Mouse (Mus musculus) urinary bladder, postnatal 36 days (tissue): ENCODE data around the gene Trnt1.

ENCODE experiments used
- DNase-seq, 2 experiments: peaks; one replicate each; pipeline ENCODE4 v3.0.0; 2022; ENCODE audit warnings: low spot score in 2 of 2, mixed read lengths in 1 of 2

The Trnt1 gene

DNA sequence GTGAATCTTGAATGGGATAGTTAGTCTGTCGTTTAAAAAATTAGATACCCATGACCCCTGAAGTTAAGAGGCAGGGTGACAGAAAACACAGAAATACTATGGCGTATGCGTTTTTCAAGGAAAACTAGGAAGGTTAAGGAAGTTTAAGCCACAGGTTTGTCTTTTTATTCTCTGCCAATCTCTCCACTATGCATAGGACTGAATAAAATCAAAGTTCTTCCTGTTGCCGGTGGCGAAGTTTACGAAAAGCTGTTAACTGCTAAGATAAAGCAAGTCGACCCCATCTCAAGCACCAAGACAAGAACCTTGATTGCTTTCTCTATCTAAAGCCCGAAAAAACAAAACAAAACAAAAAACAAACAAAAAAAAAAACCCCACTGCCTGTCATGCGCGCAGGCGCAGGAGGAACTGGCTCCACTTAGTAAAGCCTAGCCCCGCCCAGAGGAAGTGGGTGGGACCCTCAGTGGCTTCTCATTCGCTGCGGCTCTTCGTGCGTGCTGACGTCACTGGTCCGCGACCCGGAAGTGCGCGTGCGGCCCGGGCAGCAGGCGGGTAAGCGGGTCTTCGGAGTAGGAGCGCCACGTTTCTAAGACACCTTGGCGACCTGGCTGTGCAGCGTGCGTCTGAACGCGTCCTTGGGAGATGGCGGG is at the start of gene Trnt1:
TSS of gene Trnt1 (plus strand) at position 481 of the 650 bp plus-strand sequence.
- peak; percentile 95 to 96 for DNase-seq

DNA sequence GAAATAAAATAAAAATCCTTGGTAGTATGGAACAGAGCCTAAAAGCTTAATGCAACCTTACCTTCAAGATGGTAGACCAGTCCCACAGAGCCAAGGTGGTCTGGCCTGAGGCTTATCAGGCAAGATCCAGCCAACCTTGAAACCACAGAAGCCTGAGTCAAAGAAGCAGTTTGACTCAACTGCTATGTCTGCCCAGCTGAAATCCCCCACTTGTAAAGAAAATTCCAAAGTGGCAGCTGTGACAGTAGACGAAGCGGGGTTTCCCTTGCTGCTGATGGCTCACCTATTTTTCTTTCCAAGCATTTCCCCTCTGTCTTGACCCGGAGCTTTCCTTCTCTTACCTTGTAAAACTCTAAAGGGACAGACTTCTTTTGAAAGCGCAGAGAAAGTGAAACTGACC is 43.3 kb upstream of the Trnt1 start:
- DNase-seq, result no peak

DNA sequence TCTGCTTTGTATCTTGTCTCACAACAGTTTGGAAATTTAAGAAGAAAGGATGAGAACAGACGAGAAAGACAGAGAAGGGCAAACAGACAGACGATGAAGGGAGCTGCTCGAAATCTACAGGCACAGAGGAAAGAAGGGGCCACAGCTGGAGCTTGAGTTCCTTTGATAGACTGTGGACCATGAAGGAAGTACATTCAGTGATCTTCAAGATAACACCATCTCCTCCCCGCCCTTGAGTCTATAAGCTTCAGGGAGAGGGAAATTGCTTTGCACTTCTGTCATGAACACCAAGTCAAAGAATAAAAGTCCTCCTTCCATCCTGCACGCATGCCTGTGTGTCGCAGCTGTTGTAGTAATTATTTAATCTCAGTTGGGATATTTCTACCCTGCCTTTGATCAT is 42.8 kb upstream of the Trnt1 start:
- DNase-seq, result no peak

DNA sequence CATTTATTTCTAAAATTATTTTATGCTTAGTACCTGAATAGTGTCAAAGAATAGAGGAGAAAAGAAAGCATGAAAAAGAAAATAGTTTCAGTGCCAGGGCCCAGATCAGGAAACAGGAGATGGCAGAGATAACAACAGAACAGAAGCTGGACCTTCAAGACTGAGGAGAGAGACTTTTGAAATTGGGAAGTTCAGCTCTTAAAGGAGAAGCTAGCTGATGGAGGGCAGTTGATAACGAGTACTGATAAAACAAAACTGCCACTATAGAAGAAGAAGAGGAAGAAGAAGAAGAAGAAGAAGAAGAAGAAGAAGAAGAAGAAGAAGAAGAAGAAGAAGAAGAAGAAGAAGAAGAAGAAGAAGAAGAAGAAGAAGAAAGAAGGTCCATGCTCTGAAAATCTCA is 41.2 kb upstream of the Trnt1 start:
- DNase-seq, result no peak

DNA sequence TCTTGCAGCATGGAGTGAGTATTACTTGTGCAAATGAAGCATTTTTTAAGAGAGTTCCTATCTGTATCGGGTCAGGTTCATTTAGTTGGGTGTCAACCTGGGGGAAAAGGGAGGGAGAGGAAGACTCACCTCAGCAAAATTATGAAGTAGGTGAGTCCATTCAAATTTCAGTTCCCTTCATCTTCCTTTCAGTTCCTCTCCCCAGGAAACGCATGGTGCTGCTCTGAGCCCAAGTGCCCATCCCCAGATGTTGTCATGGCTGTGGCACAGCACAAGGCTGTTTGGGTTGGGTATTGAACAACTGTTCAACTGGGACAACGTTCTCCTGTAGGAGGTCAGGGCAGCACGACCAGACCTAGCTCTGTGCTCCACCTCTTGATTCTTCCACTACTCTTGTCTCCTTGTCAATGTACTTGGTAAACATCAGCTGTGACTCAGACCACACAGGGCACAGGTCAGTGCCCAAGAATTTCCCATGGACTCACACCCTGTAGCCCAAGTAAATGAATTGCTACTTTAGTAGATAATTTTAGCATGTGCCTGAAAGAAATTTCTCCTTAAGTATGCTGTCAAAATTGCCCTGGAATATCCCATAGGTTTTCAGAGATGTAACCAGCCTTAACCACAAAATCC is 39.1 kb upstream of the Trnt1 start:
- DNase-seq, result no peak

DNA sequence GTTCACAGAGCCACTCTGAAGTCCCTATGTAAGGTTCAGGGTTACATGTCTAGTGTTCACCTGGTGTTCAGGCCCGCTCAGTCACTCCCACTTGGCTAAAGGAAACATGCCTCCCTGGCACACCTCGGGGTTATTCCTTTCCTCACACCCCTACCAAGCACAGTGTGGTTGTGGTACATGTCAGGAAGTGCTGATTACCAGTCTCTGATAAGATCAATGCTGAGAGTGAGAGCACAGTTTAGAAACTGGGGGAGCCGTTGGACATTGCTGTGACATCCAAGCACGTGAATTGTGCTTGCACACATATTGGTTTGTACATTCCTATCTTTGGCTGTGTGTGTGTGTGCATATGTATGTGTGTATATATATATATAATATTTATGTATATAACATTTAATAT is 36.4 kb upstream of the Trnt1 start:
- DNase-seq, result no peak

DNA sequence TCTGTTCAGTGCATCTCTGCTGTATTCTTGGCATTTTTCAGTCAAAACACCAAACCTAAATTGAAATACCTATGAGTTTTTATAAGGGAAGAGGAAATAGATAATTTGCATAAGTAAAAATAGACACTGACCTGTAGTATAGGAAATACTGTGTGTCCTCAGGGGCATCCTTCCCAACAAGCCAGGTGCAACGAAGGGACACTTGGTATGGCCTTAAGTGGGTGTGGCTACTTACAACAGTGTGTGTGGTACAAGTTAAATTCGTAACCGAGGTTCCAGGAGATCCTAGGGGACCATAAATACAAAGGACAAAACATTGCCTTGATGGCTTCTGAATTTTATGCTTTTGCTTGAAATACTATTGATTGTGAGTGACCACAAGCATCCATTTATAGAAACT is 30.7 kb upstream of the Trnt1 start:
- DNase-seq, result no peak

DNA sequence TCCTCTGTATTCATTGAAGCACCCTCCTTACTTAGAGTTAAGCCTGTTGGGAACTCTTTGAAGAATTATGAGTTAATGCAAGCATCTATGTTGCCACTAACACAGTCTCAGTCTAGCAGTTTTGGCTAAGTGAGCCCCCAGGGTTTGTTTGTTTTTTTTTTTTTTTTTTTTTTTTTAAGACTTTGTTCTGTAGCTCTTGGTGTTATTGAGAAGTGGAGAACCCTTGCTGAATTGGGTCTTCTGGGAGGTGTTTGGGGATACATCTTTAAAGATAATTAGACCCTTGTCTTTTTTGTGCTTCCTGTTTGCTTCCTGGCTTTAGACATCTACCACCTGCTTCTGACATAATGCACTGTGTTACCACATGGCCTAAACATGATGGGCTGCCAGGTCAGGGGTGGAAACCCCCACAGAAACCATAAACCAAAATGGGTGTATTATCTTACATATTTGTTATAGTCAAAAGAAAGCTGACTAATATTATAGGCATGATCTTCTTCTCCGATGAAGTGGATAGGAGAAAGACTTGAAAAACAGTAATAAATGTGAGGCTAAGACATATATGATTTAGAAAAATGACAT is 28.6 kb upstream of the Trnt1 start:
- no peak for DNase-seq

DNA sequence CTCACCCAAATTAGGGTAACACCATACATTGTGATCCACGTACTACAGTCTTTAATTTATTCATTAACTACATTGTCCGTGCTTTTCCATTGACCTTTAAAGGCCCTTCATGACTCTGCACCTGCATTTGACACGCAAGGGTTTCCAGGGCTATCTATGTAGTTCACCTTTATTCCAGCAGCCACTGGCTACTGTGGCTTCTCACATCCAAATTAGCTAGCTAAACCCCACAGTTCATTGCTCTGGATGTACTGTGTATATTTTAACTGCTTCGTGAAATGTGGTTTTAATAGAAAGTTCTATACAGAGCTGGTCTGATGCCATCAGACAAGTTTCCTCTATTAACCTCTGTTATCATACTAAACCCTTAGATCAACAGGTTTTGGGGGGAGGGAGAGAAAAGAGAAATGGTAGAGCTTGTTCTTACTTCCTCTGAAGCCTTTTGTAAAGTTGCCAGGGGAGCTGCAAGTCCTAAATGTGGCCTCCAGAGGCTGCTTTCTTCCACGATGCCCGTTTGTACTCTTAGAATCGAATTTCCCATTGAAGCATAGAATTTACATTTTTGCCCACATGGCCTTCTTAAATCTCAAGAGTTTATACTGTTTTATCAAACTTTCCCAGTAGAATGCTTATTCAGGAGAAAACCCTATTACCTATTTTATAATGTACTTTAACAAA is 25.2 kb upstream of the Trnt1 start:
- DNase-seq, result no peak

DNA sequence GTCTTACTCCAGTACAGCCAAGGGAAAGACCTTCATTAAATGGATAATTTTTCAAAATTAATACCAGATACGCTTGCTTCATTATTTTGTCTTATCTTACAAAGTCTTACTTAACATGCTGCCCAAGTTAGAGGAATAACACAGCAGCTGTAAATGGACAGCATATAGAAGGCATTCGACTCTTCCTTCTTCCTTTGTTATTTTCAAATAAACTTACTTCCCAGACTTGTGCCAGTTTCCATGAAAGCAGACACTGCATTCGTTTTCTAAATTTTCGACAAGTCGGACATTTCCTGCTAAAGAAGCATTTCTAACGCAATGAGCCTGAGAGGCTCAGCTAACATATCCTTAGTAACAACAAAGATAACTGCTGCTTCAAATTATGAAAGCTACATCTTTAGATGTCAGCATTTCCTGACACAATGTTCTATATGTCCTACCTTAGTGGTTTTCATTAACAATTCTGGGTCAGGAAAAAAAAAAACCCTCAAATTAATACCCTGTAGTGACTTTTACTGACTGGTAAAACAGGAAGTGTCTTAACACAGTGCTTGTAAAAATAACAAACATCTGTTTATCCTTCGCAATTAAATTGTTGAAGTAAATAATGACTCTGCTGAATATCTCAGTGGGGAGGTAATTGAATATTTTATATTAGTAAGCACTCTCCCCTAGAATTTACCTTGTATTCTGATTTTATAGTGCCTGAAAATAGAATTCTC is 23.1 kb upstream of the Trnt1 start:
- no peak for DNase-seq

DNA sequence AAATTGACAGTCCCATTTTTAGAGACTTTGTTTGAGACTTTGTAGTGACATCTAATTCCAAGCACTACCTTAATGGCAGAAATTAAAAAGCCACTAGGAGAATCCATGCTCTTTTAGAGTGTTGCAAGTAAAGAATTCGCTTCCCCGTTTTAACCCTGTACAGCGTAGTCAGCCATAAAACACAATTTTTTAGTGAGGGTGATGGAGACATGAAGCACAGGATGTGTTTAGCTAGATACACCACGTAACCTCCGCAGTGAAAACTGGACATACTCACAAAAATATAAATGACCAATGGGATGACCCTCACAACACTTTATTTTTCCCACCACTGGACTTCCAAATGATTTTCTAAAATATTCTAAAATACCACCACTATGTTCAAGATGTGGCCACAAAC is 21.7 kb upstream of the Trnt1 start:
- DNase-seq, result no peak

DNA sequence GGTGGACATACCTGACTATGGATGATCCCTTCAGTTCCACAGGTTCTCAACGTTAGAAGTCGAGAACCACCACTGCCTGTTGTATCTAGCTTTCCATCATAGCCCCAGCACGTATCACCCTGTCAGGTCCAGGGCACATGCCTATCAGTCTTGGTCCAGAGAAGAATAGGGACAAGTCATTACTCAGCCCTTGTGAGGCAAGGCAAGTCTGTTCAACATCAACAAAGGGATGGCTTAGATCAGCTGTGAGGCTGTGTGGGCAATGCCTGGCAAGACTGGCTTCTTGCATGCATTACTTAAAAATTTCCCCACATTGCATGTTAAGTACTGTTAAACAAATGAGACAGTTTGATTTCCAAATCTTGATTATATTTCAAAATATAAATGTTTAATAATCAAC is 21.1 kb upstream of the Trnt1 start:
- no peak for DNase-seq

DNA sequence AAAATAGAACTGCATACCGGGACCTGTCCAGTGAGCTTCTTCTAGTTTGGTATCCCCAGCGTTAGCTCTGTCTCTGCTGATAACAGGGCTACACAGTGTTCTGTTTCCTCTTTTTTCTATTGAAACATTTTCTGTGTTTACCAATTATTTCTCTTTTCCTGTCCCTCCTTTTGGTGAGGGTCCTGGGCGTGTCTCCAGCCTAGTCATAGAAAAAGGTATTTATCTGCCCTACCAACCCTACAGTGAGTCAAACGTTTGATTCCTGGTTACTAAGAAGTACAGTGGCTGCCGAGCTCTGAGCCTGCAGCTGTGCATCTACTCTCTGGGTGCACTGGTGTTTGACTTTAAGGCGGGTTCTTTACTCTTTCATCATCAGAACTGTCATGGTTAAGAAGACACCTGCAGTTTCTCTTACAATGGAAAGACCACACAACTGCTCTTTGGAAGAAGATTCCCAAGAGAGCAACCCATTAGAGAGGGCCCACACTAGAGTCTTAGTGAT is 20.0 kb upstream of the Trnt1 start, which contains the start of gene Il5ra:
TSS of gene Il5ra (minus strand) at position 151 of the 502 bp plus-strand sequence.
- no peak for DNase-seq

DNA sequence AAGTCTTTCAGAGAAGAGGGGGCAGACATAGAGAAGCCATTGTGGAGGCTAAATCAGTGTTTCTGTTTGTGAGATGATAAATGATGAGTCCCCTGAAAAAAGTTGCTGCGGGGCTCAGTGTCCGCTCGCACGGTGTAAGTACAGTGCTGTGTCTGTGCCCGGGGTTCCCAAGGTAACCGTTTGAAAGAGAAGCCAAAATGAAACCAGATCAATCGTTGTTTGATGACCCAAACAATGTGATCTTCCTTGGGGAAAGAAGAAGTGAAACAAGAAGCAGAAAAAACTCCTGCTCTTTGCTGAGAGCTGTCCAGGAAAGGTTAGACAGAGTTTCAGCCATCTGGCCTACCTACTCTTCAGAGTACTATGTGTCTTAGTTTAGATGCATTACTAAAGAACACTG is 18.6 kb upstream of the Trnt1 start:
- no peak for DNase-seq

DNA sequence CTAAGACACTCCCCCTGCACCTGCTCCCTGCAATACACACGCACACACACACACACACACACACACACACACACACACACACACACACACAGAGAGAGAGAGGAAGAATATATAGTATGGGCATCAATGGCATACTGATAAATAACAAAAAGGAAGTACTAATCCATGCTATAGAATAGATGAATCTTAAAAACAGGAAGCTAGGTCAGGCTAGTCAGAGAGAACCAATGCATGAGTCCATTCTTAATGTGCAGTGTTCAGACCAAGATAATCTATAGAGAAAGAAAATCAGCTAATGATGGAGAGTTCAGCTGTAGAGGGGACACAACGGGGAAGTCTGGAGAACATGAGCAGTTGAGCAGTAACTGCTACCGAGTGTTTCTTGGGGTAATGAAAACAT is 10.6 kb upstream of the Trnt1 start:
- no peak for DNase-seq

DNA sequence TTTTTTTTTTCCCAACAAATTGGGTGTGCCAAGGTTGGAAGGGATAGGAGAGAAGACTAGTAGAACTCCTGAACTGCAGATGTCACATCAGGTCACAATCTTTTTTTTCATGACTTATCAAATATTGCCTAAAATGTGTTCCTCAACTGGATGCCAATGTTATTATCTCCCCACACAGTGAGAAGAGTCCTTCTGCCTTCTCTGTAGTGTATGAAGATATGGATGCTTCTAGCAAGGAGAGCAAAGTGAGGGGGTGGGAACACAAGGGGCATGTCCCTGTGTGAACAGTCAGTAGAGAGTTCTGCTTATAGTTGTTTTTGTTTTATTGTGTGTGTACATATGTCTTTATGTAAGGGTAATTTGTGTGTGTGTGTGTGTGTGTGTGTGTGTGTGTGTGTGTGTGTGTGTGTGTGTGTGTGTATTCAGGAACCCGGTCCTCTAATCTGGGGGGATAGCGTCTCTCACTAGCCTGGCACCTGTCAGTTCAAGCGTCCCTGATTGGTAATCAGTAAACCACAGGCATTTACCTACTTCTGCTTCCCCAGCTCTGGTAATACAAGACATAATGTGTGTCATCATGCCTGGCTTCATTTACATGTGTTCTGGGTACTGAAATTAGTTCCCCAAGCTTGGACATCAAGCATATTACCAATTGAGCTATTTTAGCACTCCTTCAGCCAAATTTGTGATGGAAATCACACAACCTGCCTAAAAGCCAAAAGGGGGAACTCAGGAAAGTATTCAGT is 8.3 kb upstream of the Trnt1 start:
- no peak for DNase-seq

DNA sequence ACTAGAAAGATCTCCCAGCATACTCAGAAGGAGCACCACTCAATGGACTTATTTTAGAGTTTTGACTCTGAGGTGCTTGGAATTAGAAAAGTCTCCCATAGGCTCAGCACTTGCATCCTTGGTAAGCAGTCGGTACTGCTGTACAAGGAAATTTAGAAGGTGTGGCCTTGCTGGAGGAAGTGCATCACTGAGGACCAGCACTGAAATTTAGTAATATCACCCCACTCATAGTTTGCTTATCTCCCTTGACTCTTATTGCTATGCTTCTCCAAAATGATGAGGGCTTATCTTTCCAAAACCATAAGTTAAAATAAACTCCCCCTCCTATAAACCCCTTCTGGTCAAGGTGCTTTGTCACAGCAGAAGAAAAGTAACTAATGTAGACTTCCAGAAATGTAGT is 7.4 kb upstream of the Trnt1 start:
- no peak for DNase-seq

DNA sequence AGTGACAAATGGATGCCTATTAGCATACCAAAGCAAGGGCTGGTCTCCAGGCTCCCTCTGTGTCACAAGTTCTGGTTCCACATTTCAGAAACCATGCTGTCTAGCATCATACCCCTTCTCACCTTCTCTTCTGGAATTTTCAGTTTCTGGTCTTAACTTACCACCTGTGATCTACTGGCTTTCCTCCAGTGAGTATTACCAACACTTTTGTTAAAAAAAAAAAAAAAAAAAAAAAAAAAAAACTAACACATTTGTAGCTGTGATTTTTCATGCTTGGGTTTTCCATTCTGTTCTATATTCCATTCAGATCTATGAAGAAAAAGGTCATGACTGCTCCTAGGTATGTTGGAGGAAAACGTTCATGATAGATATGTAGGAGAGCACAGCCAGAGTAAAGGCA is 3.0 kb upstream of the Trnt1 start:
- DNase-seq, result no peak

DNA sequence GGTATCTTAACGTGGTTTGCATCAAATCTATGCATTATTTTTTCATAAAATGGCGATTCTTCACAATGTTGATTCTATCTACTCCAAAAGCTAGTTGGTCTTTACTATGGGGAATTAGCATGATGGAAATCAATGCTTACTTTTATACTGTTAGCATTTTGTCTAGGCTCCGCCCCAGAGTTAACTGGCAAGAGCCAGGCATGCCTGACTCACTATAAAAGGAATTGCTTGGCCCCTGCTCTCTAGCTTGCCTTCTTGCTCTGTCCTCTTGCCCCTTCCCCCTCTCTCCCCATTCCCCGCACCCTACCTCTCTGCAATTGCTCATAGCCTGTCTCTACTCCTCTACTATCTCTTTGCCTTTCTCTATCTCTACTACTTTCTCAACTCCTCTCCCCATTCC is 2.1 kb upstream of the Trnt1 start:
- no peak for DNase-seq

DNA sequence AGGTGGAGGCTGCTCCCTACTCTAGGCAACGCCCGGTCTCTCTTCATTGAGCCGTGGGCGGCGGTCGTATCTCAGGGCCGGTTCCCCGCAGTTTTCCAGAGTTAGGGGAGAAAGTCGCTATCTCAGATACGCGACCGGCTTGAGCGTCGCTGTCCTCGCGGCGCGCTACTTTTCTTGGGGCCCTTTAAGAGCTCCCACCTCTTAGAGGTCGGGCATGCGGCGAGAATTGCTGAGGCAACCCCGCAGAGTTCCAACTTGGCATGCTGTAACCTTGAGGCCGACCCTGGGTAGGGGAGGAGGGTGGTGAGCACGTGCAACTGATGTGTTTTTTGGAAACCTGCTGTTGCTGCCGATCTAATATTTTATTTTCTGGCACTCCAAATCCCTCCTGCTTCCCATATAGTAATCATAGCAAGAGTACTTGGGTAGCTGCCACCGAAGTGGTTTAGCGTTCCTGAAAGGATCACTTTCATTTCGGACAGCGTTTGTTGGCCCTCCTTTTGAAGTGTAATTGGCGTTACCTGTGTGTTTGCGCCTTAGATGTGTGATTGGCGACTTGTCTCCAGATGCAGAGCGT is 458 bp downstream of the Trnt1 start:
- DNase-seq, result no peak

DNA sequence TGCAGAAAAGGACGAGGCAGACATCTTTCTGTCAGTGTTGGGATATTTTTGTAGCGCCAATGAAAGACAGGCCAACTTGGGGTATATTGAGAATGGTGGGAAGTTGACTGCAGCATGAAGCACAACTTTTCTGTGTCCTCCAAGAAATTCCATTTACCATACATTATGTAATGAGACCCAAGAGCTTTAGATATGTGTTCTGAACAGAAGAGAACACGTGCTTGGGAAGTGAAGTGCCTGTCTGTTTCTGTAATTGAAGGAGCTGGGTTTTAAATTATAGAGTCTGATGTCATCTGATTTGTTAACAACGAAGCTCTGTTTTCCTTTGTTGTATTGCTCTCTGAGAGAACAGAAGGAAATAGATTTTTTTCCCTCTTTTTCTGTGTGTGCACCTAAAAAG is 1.1 kb downstream of the Trnt1 start:
- DNase-seq, result no peak
